Mouse (Mus musculus): Measurements from ENCODE around the gene Cyp46a1.

GRCm38 (mm10) chr12:108301006-108301405 is 33.2 kb upstream of the Cyp46a1 start:
- TF ChIP-seq TAL1 (IDR thresholded peaks at IDR 0.05; ENCODE audit: low read length) (no peak), GATA1 (IDR thresholded peaks at IDR 0.05; ENCODE audit: low read length) (no peak)
